Mouse (Mus musculus) stomach, embryonic 15.5 days (tissue): ENCODE results near the gene Nbr1. TPM values are rescaled to one million over a fixed set of nuclear protein-coding genes. Genes with fewer than 3 reads are reported as not detected.
"Not testable (repeated sequence)": the region's sequence is repeated elsewhere in the genome, so short reads cannot be mapped to it uniquely, and the experiment has no call there.

ENCODE experiments used
- ATAC-seq: fragments of 200-750 bp; cut with Nextera tagmentation; 2 replicates; pipeline ENCODE4 v1.8.0; 2017; ENCODE audit warnings: low read depth, moderate number of reproducible peaks, moderate TSS enrichment; ENCODE audit not compliant: insufficient read depth, low FRiP score
- H3K27ac ChIP-seq: fragments of 300-500 bp; sonication (generic); 2 replicates; pipeline ENCODE4 v1.5.1; 2015; ENCODE audit warnings: mild to moderate bottlenecking, inconsistent platforms
- H3K27me3 ChIP-seq: fragments of 300-500 bp; sonication (generic); replicated peaks from 2 replicates; pipeline ENCODE4 v1.6.1; 2015; ENCODE audit warnings: inconsistent platforms
- H3K36me3 ChIP-seq: fragments of 300-500 bp; sonication (generic); 2 replicates; pipeline ENCODE4 v1.6.1; 2015; ENCODE audit warnings: inconsistent platforms
- H3K4me1 ChIP-seq: fragments of 300-500 bp; sonication (generic); 2 replicates; pipeline ENCODE4 v1.6.1; 2015; ENCODE audit warnings: inconsistent platforms
- H3K4me2 ChIP-seq: fragments of 300-500 bp; sonication (generic); 2 replicates; pipeline ENCODE4 v1.6.1; 2015; ENCODE audit warnings: mild to moderate bottlenecking, inconsistent platforms
- H3K4me3 ChIP-seq: fragments of 300-500 bp; sonication (generic); replicated peaks from 2 replicates; pipeline ENCODE4 v1.5.1; 2015; ENCODE audit warnings: inconsistent platforms
- H3K9ac ChIP-seq: fragments of 300-500 bp; sonication (generic); 2 replicates; pipeline ENCODE4 v1.6.1; 2015; ENCODE audit warnings: inconsistent platforms
- H3K9me3 ChIP-seq: fragments of 300-500 bp; sonication (generic); 2 replicates; pipeline ENCODE4 v1.6.1; 2016; ENCODE audit warnings: inconsistent platforms
- WGBS: fragments of 180-500 bp; shearing (Covaris S2); methylation state at CpG from one replicate; pipeline ENCODE4 v1.1.7; 2015; 5-methylcytosine and 5-hydroxymethylcytosine counted together
- polyA plus RNA-seq: library from polyadenylated mRNA; unstranded; fragments of >200 nt; fragmentation: Nextera tagmentation; extraction: Ambion mirVana; gene quantifications from 2 replicates; pipeline ENCODE4 v1.2.1, GENCODE M21; 2015

Nbr1 gene
- polyA plus RNA-seq, 1 experiment from 2014 or later, result 56.4 TPM

DNA sequence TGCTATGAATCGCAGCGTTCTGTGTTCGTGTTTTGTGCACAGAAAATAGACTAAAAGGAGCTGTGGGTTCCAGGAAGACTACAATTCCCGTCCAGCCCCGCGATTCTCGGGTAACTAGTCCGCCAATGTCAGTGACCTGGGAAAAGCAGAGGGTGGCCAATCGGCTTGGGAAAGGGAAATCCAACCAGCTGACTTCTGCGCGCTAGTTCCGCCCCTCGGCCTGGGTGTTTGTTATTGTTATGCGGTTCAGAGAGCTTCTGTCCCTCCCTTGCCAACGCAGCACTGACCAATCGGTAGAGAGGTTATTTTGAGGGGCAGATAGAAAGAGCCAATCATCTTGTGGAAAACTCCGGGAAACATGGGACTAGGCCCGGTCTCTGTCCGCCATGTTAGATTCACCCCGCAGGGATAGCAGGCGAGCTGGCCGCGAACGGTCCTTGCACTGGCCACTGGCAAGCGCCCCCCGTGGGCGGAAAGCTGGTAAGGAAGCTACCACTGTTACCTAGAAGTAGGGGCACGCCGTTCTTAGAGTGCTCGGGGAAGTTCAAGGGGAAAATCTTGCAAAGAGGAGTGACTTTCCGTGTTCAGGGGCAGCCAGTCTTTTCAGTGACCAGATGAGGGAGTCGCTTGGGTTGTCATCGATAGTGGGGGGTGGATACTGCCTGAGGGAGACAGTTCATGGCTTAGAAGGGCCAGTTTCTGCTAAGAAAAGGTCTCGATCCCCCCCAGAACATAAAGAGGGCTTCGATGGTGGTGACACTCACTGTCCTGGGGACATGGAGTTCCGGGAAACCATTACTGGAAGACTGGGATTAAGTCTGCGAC, 739 bp downstream of the Nbr1 start:
- ATAC-seq, result peak; percentile 97
- peak overlapping the region; percentile 62 for H3K9ac ChIP-seq
- H3K27ac ChIP-seq, result peak overlapping the region; percentile 95
- H3K4me3 ChIP-seq, result peak overlapping the region; percentile 78
- under 1% methylated on average over 37 of the region's 37 CpGs for WGBS
- H3K9me3 ChIP-seq, result no peaks in the 10 kb centered on the region
- H3K4me2 ChIP-seq, result peak overlapping the region; percentile 66
- 0 out of 2 replicates have a peak, but pooled peaks cover 5% of the 10 kb centered on the region for H3K36me3 ChIP-seq
- no peaks in the 10 kb centered on the region for H3K27me3 ChIP-seq
- peaks cover 21% of the 10 kb centered on the region for H3K4me1 ChIP-seq

DNA sequence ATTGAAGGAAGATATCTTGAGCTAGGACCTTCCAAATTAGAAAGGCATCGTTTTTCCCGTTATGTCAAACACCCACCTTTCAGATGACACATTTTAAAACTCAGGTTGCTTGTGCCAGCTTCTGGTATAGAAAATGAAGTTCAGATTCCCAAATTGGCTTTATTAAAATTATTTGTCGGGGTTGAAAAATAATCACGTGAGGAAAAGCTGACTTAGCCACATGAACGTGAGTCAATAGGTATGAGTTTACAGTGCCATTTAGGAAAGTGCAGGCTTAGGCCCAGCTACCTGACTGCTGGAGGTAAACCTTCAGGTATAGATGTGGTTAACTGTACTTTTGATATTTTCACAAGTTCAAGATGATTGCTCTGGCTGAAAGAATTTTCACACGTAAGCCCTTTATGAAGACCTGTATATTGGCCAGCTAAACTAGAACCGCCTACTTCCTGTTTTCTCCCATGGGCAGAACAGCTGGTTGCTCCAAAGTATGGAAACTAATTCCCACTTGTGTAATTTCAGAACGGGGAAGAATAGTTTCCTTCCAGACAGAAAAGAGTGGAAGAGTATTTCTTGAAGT, 1.5 kb downstream of the Nbr1 start:
- Histone ChIP-seq H3K4me3 (peak overlapping the region; percentile 78), H3K4me2 (peak overlapping the region; percentile 66), H3K36me3 (peaks cover 5% of the 10 kb centered on the region; the same call in 1 of the 2 replicates), H3K9me3 (no peaks in the 10 kb centered on the region), H3K27me3 (no peaks in the 10 kb centered on the region), H3K4me1 (peaks cover 21% of the 10 kb centered on the region), H3K9ac (peak overlapping the region; percentile 62; the same call in 1 of the 2 replicates), H3K27ac (peak overlapping the region; percentile 82)
- WGBS, result 12% methylated on average over 8 of the region's 8 CpGs
- no peak for ATAC-seq

DNA sequence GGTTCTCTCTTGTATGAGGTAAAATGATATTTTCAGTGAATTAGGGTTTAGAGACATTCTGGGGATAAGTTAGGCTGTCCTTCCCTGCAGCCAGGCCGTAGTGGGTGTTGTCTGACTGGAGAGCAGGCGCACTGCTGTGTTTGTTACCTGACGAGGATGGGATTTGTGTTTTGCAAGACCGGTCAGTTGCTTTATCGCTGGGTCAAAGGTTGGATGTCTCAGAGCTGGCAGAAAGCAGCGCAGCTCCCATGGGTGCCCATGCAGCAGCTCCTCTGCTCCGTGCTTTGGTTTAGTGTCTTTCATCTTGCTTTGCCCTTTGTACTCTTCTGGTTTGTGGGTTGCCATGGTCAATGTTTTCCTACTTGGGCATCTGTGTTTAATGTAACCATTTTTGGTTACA, 4.6 kb downstream of the Nbr1 start:
- Histone ChIP-seq H3K36me3 (peaks cover 21% of the 10 kb centered on the region), H3K4me3 (no peak overlapping the region), H3K4me2 (no peak overlapping the region), H3K9me3 (no peaks in the 10 kb centered on the region), H3K9ac (no peak overlapping the region), H3K4me1 (0 out of 2 replicates have a peak, but pooled peaks cover 12% of the 10 kb centered on the region), H3K27me3 (no peaks in the 10 kb centered on the region), H3K27ac (no peak overlapping the region)
- 89% methylated on average over 7 of the region's 7 CpGs for WGBS
- no peak for ATAC-seq

DNA sequence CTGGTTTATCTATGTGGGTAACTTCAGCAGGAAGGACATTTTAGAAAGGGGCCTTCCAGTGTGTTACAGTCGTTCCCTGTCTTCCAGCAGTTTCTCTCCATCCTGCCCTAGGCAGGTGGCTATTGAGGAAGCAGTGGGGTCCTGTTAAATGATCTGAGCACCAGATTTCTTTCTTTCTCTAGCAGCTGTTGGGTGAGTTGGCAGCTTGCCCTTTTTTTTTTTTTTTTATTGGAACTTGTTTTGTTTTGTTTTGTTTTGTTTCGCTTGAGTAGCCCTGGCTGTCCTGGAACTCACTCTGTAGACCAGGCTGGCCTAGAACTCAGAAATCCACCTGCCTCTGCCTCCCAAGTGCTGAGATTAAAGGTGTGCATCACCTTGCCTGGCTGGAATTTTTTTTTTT, 5.0 kb downstream of the Nbr1 start:
- no peak overlapping the region for H3K27ac ChIP-seq
- no peak overlapping the region for H3K9ac ChIP-seq
- no peak overlapping the region for H3K4me3 ChIP-seq
- WGBS, result 75% methylated on average over 2 of the region's 2 CpGs
- peaks cover 21% of the 10 kb centered on the region for H3K36me3 ChIP-seq
- 0 out of 2 replicates have a peak, but pooled peaks cover 12% of the 10 kb centered on the region for H3K4me1 ChIP-seq
- ATAC-seq, result no peak
- no peaks in the 10 kb centered on the region for H3K27me3 ChIP-seq
- no peak overlapping the region for H3K4me2 ChIP-seq
- H3K9me3 ChIP-seq, result no peaks in the 10 kb centered on the region

DNA sequence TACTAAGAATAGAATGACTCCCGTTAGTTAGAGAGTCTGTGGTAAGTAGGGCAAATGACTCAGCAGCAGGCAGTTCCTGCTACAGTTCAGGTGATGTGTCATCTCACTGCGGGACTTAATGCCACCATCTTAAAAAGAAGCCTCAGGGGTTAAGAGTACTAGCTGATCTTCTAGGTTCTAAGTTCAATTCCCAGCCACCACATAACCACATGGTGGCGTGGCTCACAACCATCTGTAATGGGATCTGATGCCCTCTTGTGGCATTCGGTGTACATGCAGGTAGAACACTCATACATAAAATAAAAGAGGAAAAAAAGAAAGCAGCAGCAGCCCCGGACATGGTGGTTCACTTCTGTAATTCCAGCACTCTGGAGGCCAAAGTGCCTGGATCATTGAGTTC, 10.4 kb downstream of the Nbr1 start:
- WGBS, result 41% methylated on average over 5 of the region's 5 CpGs

DNA sequence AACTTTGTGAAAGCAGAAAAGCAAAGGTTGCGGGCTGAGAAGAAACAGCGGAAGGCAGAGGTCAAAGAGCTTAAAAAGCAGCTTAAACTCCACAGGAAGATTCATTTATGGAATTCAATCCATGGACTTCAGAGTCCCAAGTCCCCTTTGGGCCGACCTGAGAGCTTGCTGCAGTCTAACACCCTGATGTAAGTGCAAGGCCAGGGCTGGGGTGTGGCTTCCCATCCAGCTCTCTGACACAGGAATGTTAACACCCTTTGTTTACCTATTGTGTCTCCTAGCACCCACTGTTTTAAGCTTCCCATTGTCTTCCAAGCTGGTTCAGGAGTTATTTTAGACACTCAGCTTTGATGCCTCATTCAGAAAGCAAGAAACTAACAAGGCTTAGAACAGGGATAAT, 16.5 kb downstream of the Nbr1 start:
- Histone ChIP-seq H3K4me2 (no peak overlapping the region), H3K4me3 (no peak overlapping the region), H3K9me3 (no peaks in the 10 kb centered on the region), H3K9ac (no peak overlapping the region), H3K4me1 (no peaks in the 10 kb centered on the region), H3K27me3 (no peaks in the 10 kb centered on the region), H3K36me3 (peaks cover 76% of the 10 kb centered on the region), H3K27ac (no peak overlapping the region)
- 79% methylated on average over 3 of the region's 3 CpGs for WGBS
- ATAC-seq, result no peak

More for the DNA sequence above, 10.4 kb downstream of the Nbr1 start:
- Histone ChIP-seq H3K9me3 (no peaks in the 10 kb centered on the region), H3K4me1 (no peaks in the 10 kb centered on the region), H3K27me3 (no peaks in the 10 kb centered on the region), H3K36me3 (peaks cover 43% of the 10 kb centered on the region), H3K4me3 (no peak overlapping the region), H3K27ac (no peak overlapping the region), H3K4me2 (no peak overlapping the region), H3K9ac (no peak overlapping the region)
- no peak for ATAC-seq

DNA sequence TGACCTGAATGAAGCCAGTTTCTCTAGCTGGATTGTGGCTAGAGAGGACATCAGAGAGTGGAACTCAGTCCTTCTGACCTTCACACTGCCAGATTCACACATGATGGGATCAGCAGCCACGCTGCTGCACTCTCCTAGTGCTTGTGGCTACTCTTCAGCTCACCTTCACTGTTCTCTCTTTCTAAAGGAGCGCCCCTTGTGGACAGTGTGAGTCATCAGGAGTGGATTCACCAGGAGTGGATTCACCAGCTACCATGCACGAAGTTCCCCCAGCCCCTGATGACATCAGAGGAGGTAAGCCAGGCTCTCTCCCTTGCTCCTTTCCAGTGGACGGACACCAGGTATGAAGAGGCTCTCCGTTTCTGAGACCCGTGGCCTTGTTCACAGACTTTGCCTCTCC, 24.2 kb downstream of the Nbr1 start:
- no peaks in the 10 kb centered on the region for H3K27me3 ChIP-seq
- WGBS, result 70% methylated on average over 6 of the region's 6 CpGs
- peaks cover 62% of the 10 kb centered on the region for H3K36me3 ChIP-seq
- no peak overlapping the region for H3K4me3 ChIP-seq
- no peak overlapping the region for H3K4me2 ChIP-seq
- H3K9ac ChIP-seq, result no peak overlapping the region
- no peaks in the 10 kb centered on the region for H3K4me1 ChIP-seq
- ATAC-seq, result no peak
- H3K27ac ChIP-seq, result no peak overlapping the region
- no peaks in the 10 kb centered on the region for H3K9me3 ChIP-seq

DNA sequence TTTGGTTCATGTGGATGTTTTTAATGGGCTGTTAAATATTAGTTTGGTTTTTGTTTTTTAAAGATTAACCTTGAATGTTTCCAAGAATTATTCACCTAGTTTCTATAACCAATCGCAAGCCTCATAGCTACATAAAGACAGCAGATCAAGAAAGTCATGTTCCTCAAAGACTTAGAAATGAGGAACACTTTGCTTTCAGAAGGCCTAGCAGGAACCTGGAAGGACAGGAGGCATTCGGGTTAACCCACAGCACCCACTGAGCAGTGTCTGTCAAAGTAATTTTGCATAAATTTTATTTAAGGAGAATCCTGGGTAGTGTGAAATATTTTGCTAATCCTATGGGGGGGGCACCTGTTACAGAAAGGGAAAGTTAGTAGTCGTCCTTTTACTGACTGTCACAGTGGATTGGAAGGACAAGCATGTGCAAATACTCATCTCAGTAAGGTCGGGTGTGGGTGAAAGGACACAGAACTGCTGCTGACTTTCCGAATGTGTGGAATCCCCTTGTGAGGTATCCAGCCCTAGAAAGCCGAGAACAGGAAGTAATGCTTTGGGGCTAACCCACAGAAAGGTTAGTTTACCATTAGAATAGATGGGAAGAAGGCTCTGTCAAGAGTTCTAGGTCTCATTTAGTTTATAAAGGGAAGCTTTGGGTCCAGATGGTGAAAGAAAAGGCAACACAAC, 29.3 kb downstream of the Nbr1 start:
- no peaks in the 10 kb centered on the region for H3K27me3 ChIP-seq
- H3K4me3 ChIP-seq, result no peak overlapping the region
- H3K27ac ChIP-seq, result no peak overlapping the region
- WGBS, result 65% methylated on average over 6 of the region's 6 CpGs
- H3K4me2 ChIP-seq, result no peak overlapping the region
- H3K9me3 ChIP-seq, result no peaks in the 10 kb centered on the region
- H3K9ac ChIP-seq, result no peak overlapping the region
- H3K36me3 ChIP-seq, result peaks cover 23% of the 10 kb centered on the region
- H3K4me1 ChIP-seq, result peaks cover 5% of the 10 kb centered on the region; the same call in 1 of the 2 replicates
- no peak for ATAC-seq

DNA sequence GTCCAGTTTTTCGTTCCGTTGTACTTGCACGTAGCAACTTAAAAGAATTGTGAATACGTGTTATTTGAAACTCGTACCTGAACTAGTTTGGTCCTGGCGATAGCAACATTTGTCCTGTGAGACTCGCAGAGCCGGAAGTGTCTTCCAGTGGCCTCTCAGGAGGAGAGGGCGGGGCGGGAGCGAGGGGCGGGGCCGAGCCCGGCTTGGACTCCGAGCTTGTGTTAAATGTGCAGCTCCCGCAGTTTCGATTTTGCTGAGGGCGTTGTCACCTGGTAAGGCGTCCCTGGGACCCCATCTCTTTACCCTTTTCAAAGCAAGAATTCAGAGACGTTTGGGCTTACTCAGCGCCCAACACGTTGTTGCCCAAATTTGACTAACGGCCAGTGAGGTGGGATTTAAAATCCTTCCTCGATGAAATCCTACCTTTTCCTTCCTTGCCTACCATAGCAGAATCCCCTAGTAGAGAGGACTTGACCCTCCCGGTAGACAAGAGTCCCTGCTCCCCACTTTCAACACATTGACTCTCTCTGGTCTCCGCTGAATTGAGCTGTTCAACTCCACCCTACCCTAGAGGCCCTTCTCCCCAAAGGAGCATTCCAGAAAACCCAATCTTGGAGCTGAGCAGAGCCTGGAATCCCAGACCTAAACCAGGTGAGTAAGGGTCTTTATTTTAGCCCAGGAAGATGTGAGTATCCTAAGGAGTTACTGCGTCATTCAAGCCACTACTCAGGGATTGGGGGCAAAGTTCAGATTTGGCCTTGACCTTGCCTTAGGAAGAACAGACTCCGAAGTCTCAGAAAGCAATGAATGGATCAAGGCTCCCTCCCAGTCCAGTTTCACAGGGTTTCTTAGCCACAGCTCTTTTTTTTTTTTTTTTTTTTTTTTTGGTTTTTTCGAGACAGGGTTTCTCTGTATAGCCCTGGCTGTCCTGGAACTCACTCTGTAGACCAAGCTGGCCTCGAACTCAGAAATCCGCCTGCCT, 30.4 kb downstream of the Nbr1 start, which contains the start of gene Tmem106a:
TSS of gene Tmem106a (plus strand) at position 189 of the 982 bp plus-strand sequence.
- H3K4me3 ChIP-seq, result peak within 1 kb of the TSS; percentile 49
- H3K4me1 ChIP-seq, result peaks cover 5% of the 10 kb centered on the region; the same call in 1 of the 2 replicates
- no peaks in the 10 kb centered on the region for H3K27me3 ChIP-seq
- no peaks in the 10 kb centered on the region for H3K9me3 ChIP-seq
- H3K9ac ChIP-seq, result 0 out of 2 replicates have a peak within 1 kb of the TSS, but pooled peaks have one; percentile 25
- H3K27ac ChIP-seq, result peak within 1 kb of the TSS; percentile 54
- peak; percentile 84; the same call in 1 of the 2 replicates for ATAC-seq
- peaks cover 13% of the 10 kb centered on the region for H3K36me3 ChIP-seq
- 16% methylated on average over 30 of the region's 31 CpGs for WGBS
- peak within 1 kb of the TSS; percentile 54 for H3K4me2 ChIP-seq

DNA sequence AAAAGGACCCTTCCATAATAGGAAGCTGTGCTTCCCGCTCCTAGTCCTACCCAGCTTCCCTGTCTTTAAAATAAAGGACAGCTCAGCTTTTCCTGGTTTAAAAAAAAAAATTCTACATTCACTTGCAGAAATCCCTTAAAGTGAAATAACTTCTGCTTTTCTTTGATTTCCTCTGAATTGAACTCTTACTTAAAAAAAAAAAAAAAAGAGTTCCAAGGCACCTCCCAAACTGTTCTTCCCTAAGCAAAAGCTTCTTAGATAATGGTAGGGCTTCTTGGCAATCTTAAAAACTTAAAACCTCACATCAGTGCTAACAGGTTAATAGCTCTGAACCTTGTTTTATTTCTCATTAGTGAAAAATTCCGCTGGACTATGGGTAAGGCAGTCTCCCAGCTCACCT, 31.3 kb downstream of the Nbr1 start:
- Histone ChIP-seq H3K9ac (no peak overlapping the region), H3K4me1 (peaks cover 5% of the 10 kb centered on the region; the same call in 1 of the 2 replicates), H3K36me3 (peaks cover 8% of the 10 kb centered on the region; the same call in 1 of the 2 replicates), H3K9me3 (no peaks in the 10 kb centered on the region), H3K27me3 (no peaks in the 10 kb centered on the region), H3K27ac (no peak overlapping the region), H3K4me2 (no peak overlapping the region), H3K4me3 (no peak overlapping the region)
- no peak for ATAC-seq
- WGBS, result 84% methylated on average over 2 of the region's 2 CpGs

DNA sequence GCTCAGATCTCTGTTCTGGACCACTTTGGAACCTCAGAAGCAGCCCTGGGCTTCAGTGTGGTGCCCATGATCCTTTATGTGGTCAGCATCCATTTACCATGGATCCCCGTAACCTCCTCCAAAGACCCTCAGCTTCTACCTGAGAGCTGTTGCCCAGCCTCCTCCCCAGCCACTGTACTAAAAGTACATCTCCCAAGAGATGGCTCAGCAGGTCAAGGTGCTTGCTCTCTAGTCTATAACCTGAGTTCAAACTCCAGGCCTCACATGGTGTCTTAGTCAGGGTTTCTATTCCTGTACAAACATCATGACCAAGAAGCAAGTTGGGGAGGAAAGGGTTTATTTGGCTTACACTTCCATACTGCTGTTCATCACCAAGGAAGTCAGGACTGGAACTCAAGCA, 33.1 kb downstream of the Nbr1 start:
- H3K36me3 ChIP-seq, H3K27me3 ChIP-seq, H3K4me1 ChIP-seq, H3K4me2 ChIP-seq, H3K9me3 ChIP-seq, H3K4me3 ChIP-seq, ATAC-seq, H3K27ac ChIP-seq, H3K9ac ChIP-seq: not testable (repeated sequence)
- 96% methylated on average over 1 of the region's 1 CpGs for WGBS
